Mouse (Mus musculus): ENCODE results near the gene Capn12.

DNA sequence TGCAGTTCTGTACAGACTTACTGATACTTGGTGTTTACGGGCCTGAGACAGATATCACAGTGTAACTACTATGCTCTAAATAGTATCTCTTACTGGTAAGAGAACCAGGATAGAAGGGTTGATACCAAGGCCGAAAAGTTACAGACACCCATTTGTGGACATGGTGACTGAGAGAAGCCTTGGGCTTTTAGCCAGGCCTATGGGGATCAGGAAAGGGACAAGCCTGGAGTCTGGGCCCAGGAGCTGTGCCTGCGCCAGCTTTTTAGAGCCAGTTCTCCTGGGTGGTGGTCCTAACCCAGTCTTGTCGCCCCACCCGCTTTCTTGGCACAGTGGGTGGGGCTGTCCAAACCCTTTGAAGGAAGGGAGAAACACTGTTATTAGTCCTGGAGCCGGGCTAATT, 21.0 kb downstream of the Capn12 start:
- TF ChIP-seq CTCF (IDR thresholded peaks at IDR 0.05; ENCODE audit: control insufficient read depth, insufficient read depth, insufficient replicate concordance, low read depth, low read length) (no peak), POLR2A (IDR thresholded peaks at IDR 0.05; ENCODE audit: control insufficient read depth, low read depth, low read length) (no peak)

All from testis, adult 2 months (tissue).